Mouse (Mus musculus) forebrain, postnatal 0 days (tissue): ENCODE data around the gene Mast4. TPM values are rescaled to one million over a fixed set of nuclear protein-coding genes. Genes with fewer than 3 reads are reported as not detected.

Experiments
- ATAC-seq: fragments of 200-750 bp; cut with Nextera tagmentation; 2 replicates; pipeline ENCODE4 v1.8.0; 2017; ENCODE audit warnings: mild to moderate bottlenecking, moderate library complexity
- DNase-seq: peaks from one replicate; pipeline ENCODE4 v3.0.0-alpha.2; 2015
- H3K27ac ChIP-seq: fragments of 300-500 bp; sonication (generic); 2 replicates; pipeline ENCODE4 v1.5.1; 2014; ENCODE audit warnings: low read depth, mild to moderate bottlenecking, antibody characterized with exemption, low read length, moderate library complexity, mixed read lengths
- H3K27me3 ChIP-seq: fragments of 300-500 bp; sonication (generic); 2 replicates; pipeline ENCODE4 v1.6.1; 2014; ENCODE audit warnings: mild to moderate bottlenecking, low read length, mixed read lengths; ENCODE audit not compliant: insufficient read depth
- H3K36me3 ChIP-seq: fragments of 300-500 bp; sonication (generic); 2 replicates; pipeline ENCODE4 v1.6.1; 2014; ENCODE audit warnings: mild to moderate bottlenecking, moderate library complexity; ENCODE audit not compliant: insufficient read depth
- H3K4me1 ChIP-seq: fragments of 300-500 bp; sonication (generic); 2 replicates; pipeline ENCODE4 v1.6.1; 2014; ENCODE audit warnings: antibody characterized with exemption; ENCODE audit not compliant: insufficient read depth
- H3K4me2 ChIP-seq: fragments of 300-500 bp; sonication (generic); 2 replicates; pipeline ENCODE4 v1.6.1; 2014; ENCODE audit warnings: low read depth, mild to moderate bottlenecking, moderate library complexity
- H3K4me3 ChIP-seq: fragments of 300-500 bp; sonication (generic); 2 replicates; pipeline ENCODE4 v1.5.1; 2014; ENCODE audit warnings: low read depth, low read length, mixed read lengths
- H3K9ac ChIP-seq: fragments of 300-500 bp; sonication (generic); 2 replicates; pipeline ENCODE4 v1.6.1; 2014; ENCODE audit warnings: mild to moderate bottlenecking
- H3K9me3 ChIP-seq: fragments of 300-500 bp; sonication (generic); 2 replicates; pipeline ENCODE4 v1.6.1; 2016; ENCODE audit warnings: low read length
- CTCF ChIP-seq: sonication (generic); IDR thresholded peaks from 2 replicates; pipeline ENCODE4 v1.5.1; 2016; ENCODE audit warnings: antibody characterized with exemption, control low read depth, low read depth
- WGBS: fragments of 180-500 bp; shearing (Covaris S2); extraction: QIAGEN DNeasy Blood & Tissue Kit; methylation state at CpG from one replicate; pipeline ENCODE4 v1.1.7; 2014; 5-methylcytosine and 5-hydroxymethylcytosine counted together
- polyA plus RNA-seq: library from polyadenylated mRNA; unstranded; fragments of >200 nt; fragmentation: Nextera tagmentation; extraction: Ambion mirVana; gene quantifications from 2 replicates; pipeline ENCODE4 v1.2.1, GENCODE M21; 2015
- total RNA-seq: library from RNA; depleted of rRNA; stranded (reverse); fragments of >200 nt; gene quantifications from 2 replicates; pipeline ENCODE4 v1.2.3, GENCODE M21; 2014

The Mast4 gene
- total and polyA plus RNA-seq, 2 experiments from 2014 or later = 17.2 to 40.1 TPM

GRCm38 (mm10) chr13:103319317-103319716 lies 15.0 kb downstream of the Mast4 start:
- Histone ChIP-seq H3K4me2 (no peak overlapping the region), H3K27me3 (no peaks in the 10 kb centered on the region), H3K4me3 (no peak overlapping the region), H3K27ac (no peak overlapping the region), H3K9ac (no peak overlapping the region), H3K4me1 (no peaks in the 10 kb centered on the region), H3K9me3 (no peaks in the 10 kb centered on the region), H3K36me3 (no peaks in the 10 kb centered on the region)
- ATAC-seq (no peak), DNase-seq (no peak)
- WGBS = 17% methylated on average over 2 of the region's 3 CpGs
- TF ChIP-seq CTCF = no peak

DNA sequence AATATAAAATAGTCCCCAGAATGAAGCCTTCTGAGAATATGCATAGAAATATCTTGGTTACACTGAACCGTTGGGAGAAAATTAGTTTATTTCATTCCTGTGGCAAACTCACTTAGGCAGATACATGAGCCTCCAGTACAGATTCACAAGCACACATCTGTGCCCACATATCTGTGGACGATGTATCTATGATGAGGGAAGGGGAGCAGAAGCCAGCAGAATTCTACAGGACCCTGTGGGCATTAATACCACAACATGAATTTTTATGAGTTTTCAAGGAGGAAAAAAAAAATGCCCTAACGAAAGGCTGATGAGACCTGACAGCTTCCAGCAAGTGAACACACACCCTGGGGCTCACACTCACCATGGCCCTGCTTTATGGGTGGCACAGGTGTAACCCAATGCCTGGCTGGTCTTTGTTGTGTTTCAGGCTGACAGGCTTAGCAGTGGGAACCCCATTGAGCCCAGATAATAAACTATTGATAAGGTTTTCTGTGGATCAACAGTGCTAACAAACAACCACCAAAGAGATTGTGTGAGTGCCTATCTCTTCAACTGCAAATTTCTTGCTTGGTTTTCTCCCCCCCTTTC lies 17.4 kb downstream of the Mast4 start:
- no peaks in the 10 kb centered on the region for H3K36me3 ChIP-seq
- WGBS = 55% methylated on average over 3 of the region's 3 CpGs
- H3K4me2 ChIP-seq = no peak overlapping the region
- TF ChIP-seq CTCF = no peak
- no peaks in the 10 kb centered on the region for H3K27me3 ChIP-seq
- no peaks in the 10 kb centered on the region for H3K9me3 ChIP-seq
- H3K27ac ChIP-seq = no peak overlapping the region
- no peak overlapping the region for H3K4me3 ChIP-seq
- no peak for DNase-seq
- no peak for ATAC-seq
- H3K4me1 ChIP-seq = no peaks in the 10 kb centered on the region
- H3K9ac ChIP-seq = no peak overlapping the region

DNA sequence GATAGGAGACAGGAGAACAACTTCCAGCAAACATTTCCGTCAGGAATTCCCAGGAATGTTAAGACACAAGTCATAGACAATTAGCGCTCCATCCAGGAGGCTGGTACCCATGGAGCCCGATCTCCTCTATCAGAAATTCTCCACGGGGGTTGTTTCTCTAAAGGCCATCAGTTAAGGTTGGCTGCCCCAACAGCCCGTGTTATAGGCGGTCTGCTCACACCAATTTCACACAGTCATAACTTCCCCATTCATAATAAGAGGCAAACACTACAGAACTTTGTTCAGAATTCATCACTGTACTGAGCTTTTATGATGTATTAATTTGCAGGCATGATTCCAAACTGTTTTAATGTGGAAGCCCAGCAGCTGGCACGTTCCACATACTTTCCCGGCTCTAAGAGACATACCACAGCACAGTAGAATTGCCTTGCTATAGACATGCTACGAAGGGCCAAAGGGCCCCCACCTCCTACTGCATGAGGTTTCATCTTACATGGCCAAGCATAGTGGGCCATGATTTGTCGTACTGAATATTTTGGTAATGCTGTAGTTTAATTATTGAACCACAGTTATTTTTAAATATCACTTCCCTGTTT lies 19.1 kb downstream of the Mast4 start:
- WGBS = 32% methylated on average over 10 of the region's 10 CpGs
- no peak for DNase-seq
- no peaks in the 10 kb centered on the region for H3K4me1 ChIP-seq
- no peak overlapping the region for H3K9ac ChIP-seq
- H3K27me3 ChIP-seq = no peaks in the 10 kb centered on the region
- no peaks in the 10 kb centered on the region for H3K36me3 ChIP-seq
- no peak overlapping the region for H3K4me2 ChIP-seq
- no peak for TF ChIP-seq CTCF
- H3K27ac ChIP-seq = no peak overlapping the region
- H3K4me3 ChIP-seq = no peak overlapping the region
- ATAC-seq = no peak
- H3K9me3 ChIP-seq = no peaks in the 10 kb centered on the region

- no peak overlapping the region for H3K4me2 ChIP-seq
- no peak for TF ChIP-seq CTCF
- no peak overlapping the region for H3K4me3 ChIP-seq
- no peaks in the 10 kb centered on the region for H3K9me3 ChIP-seq
- no peak for DNase-seq
- H3K36me3 ChIP-seq = no peaks in the 10 kb centered on the region
- H3K27ac ChIP-seq = no peak overlapping the region
- ATAC-seq = no peak
- H3K9ac ChIP-seq = no peak overlapping the region
- WGBS = 86% methylated on average over 4 of the region's 4 CpGs
- no peaks in the 10 kb centered on the region for H3K4me1 ChIP-seq
- H3K27me3 ChIP-seq = no peaks in the 10 kb centered on the region
Observed at GRCm38 (mm10) chr13:103308296-103308695, 26.0 kb downstream of the Mast4 start.

- H3K4me2 ChIP-seq = no peak overlapping the region
- no peaks in the 10 kb centered on the region for H3K9me3 ChIP-seq
- H3K9ac ChIP-seq = no peak overlapping the region
- DNase-seq = no peak
- no peaks in the 10 kb centered on the region for H3K4me1 ChIP-seq
- no peak for ATAC-seq
- no peak overlapping the region for H3K27ac ChIP-seq
- H3K36me3 ChIP-seq = no peaks in the 10 kb centered on the region
- WGBS = 83% methylated on average over 9 of the region's 9 CpGs
- no peak for TF ChIP-seq CTCF
- no peaks in the 10 kb centered on the region for H3K27me3 ChIP-seq
- H3K4me3 ChIP-seq = no peak overlapping the region
Observed at GRCm38 (mm10) chr13:103303826-103304225, 30.5 kb downstream of the Mast4 start.

GRCm38 (mm10) chr13:103302508-103302907 lies 31.8 kb downstream of the Mast4 start:
- no peak for ATAC-seq
- H3K9ac ChIP-seq = no peak overlapping the region
- no peak overlapping the region for H3K4me3 ChIP-seq
- no peaks in the 10 kb centered on the region for H3K9me3 ChIP-seq
- H3K27ac ChIP-seq = no peak overlapping the region
- no peak for TF ChIP-seq CTCF
- no peaks in the 10 kb centered on the region for H3K36me3 ChIP-seq
- H3K27me3 ChIP-seq = no peaks in the 10 kb centered on the region
- H3K4me1 ChIP-seq = no peaks in the 10 kb centered on the region
- 57% methylated on average over 6 of the region's 6 CpGs for WGBS
- H3K4me2 ChIP-seq = no peak overlapping the region
- DNase-seq = no peak

GRCm38 (mm10) chr13:103302077-103302476 lies 32.2 kb downstream of the Mast4 start:
- no peaks in the 10 kb centered on the region for H3K4me1 ChIP-seq
- H3K9ac ChIP-seq = no peak overlapping the region
- TF ChIP-seq CTCF = no peak
- no peak overlapping the region for H3K27ac ChIP-seq
- DNase-seq (no peak), ATAC-seq (no peak)
- H3K9me3 ChIP-seq = no peaks in the 10 kb centered on the region
- no peak overlapping the region for H3K4me3 ChIP-seq
- no peak overlapping the region for H3K4me2 ChIP-seq
- WGBS = 93% methylated on average over 2 of the region's 2 CpGs
- no peaks in the 10 kb centered on the region for H3K27me3 ChIP-seq
- H3K36me3 ChIP-seq = no peaks in the 10 kb centered on the region
